Mouse (Mus musculus): Measurements from ENCODE around the gene Hnf1a.

DNA sequence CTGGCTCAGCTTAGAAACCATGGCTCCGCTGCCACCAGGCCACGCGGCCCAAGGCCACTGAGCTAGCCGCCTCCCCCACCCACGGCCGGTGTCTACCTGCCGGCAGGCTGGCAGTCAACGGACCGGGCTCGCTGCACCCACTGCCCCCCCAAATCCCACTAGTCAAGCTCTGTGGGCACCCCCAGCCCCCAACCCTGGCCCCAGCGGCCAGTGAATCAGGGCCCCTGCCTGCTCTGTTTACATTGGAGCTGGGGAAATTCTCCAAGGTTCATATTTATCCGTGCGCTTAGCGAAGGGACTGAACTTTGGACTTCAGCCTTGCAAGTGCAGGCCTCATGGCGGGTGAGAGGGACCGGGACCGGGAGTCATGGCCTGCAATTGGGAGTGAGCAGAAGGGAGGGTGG, at the start of gene Hnf1a:
- TF ChIP-seq CTCF (IDR thresholded peaks at IDR 0.05; ENCODE audit: low read depth, low read length) (no peak), GATA2 (IDR thresholded peaks at IDR 0.05; ENCODE audit: borderline replicate concordance, low read depth, low read length) (no peak)

Data from G1E (cell line).